Comparison of ENCODE assay signal across 9 mouse cellular contexts in genomic region chr13:68572966-68573913, GRCm38 (mm10). TPM values are rescaled to one million over a fixed set of nuclear protein-coding genes. Genes with fewer than 3 reads are reported as not detected.
A peak's percentile ranks its signal among the peaks of the same experiment; 100 is the strongest.
DNase-seq lines count a peak whose midpoint lies in the region; ATAC-seq lines count a peak whose summit lies in the region.
"Had no signal": no experiment of that assay in that cellular context is flagged by ENCODE, and none has a peak within 500 bp of the region (broad histone marks: within the 10 kb centered on the region; RNA-seq: fewer than 3 reads in every experiment).

No protein-coding gene starts in this region.

- ATAC-seq in heart, embryonic 11.5 days (replicated peaks; ENCODE audit: insufficient number of reproducible peaks, low FRiP score, low TSS enrichment), result peak; percentile 55; the same call in 1 of the 2 replicates
- ATAC-seq in hindbrain, embryonic 15.5 days (ENCODE audit: low FRiP score, low read depth), result no peak
- ATAC-seq in limb, embryonic 15.5 days (ENCODE audit: insufficient number of reproducible peaks, low FRiP score, low TSS enrichment, low read depth), result peak; percentile 72

- no peaks in the 10 kb centered on the region for H3K9me3 ChIP-seq in heart, embryonic 11.5 days (replicated peaks; ENCODE audit: control insufficient read depth, low read length)
- H3K9me3 ChIP-seq in hindbrain, embryonic 15.5 days, result no peaks in the 10 kb centered on the region
- no peaks in the 10 kb centered on the region for H3K9me3 ChIP-seq in limb, embryonic 15.5 days

- H3K27me3 ChIP-seq in heart, embryonic 11.5 days (ENCODE audit: control insufficient read depth, insufficient read depth, low read length), result no peaks in the 10 kb centered on the region
- H3K27me3 ChIP-seq in hindbrain, embryonic 15.5 days, result no peaks in the 10 kb centered on the region
- no peaks in the 10 kb centered on the region for H3K27me3 ChIP-seq in limb, embryonic 15.5 days

- H3K9ac ChIP-seq in heart, embryonic 11.5 days (ENCODE audit: low read depth, low read length), result peak overlapping the region; percentile 54; the same call in 1 of the 2 replicates
- H3K9ac ChIP-seq in hindbrain, embryonic 15.5 days, result no peak overlapping the region
- no peak overlapping the region for H3K9ac ChIP-seq in limb, embryonic 15.5 days

- H3K4me2 ChIP-seq in heart, embryonic 11.5 days, result peak overlapping the region; percentile 27
- H3K4me2 ChIP-seq in hindbrain, embryonic 15.5 days, result no peak overlapping the region
- H3K4me2 ChIP-seq in limb, embryonic 15.5 days, result no peak overlapping the region

- peaks cover 23% of the 10 kb centered on the region; the same call in 1 of the 2 replicates for H3K36me3 ChIP-seq in heart, embryonic 11.5 days (ENCODE audit: control insufficient read depth, insufficient read depth, low read length)
- H3K36me3 ChIP-seq in hindbrain, embryonic 15.5 days, result peaks cover 35% of the 10 kb centered on the region
- H3K36me3 ChIP-seq in limb, embryonic 15.5 days, result peaks cover 57% of the 10 kb centered on the region

- H3K27ac ChIP-seq in heart, embryonic 11.5 days (ENCODE audit: low read depth, low read length), result peak overlapping the region; percentile 93
- 0 out of 2 replicates have a peak overlapping the region, but pooled peaks have one; percentile 20 for H3K27ac ChIP-seq in hindbrain, embryonic 15.5 days (replicated peaks)
- peak overlapping the region; percentile 76 for H3K27ac ChIP-seq in limb, embryonic 15.5 days

- H3K4me3 ChIP-seq in heart, embryonic 11.5 days (ENCODE audit: low read depth, low read length), result no peak overlapping the region
- no peak overlapping the region for H3K4me3 ChIP-seq in hindbrain, embryonic 15.5 days
- H3K4me3 ChIP-seq in limb, embryonic 15.5 days, result no peak overlapping the region
- H3K4me3 ChIP-seq: myocyte had no signal

- WGBS in heart, embryonic 11.5 days (ENCODE audit: insufficient replicate concordance), result 62% methylated on average over 10 of the region's 10 CpGs
- WGBS in hindbrain, embryonic 15.5 days, result 75% methylated on average over 10 of the region's 10 CpGs
- WGBS in limb, embryonic 15.5 days, result 36% methylated on average over 10 of the region's 10 CpGs

- DNase-seq in heart, adult 18-20 months, result no peak
- peak; percentile 52 for DNase-seq in NIH3T3 (ENCODE audit: low read depth)
- DNase-seq in left cerebral cortex, adult 8-10 months (ENCODE audit: low spot score in 2 of 2), result no peak
- DNase-seq in gastrocnemius, postnatal 36 days, result no peak
- no peak for DNase-seq in T-cell, adult 2 months (ENCODE audit: low spot score)

- H3K4me1 ChIP-seq in heart, embryonic 11.5 days (ENCODE audit: control insufficient read depth, insufficient read depth, low read length), result peaks cover 9% of the 10 kb centered on the region; the same call in 1 of the 2 replicates
- no peaks in the 10 kb centered on the region for H3K4me1 ChIP-seq in hindbrain, embryonic 15.5 days (replicated peaks)
- H3K4me1 ChIP-seq in limb, embryonic 15.5 days, result peaks cover 15% of the 10 kb centered on the region; the same call in 1 of the 2 replicates

- intact Hi-C loops in gastrocnemius, postnatal 36 days (cut with DNase I), result no loop called here

RNA-seq across cellular contexts. Expression of gene Mtrr, which starts 8.7 kb away (rescaled TPM):
- polyA plus RNA-seq in heart, embryonic 11.5 days (2014; fragmentation: Nextera tagmentation; extraction: Ambion mirVana), result 20.9 and 31.4 TPM in 2 replicates
- 10 to 100 TPM; 16.3 to 19.7 TPM for total RNA-seq in heart, adult 18-20 months (2021)
- 13.2 and 13.8 TPM in 2 replicates for polyA plus RNA-seq in hindbrain, embryonic 15.5 days (2015; fragmentation: Nextera tagmentation; extraction: Ambion mirVana)
- polyA plus RNA-seq in limb, embryonic 15.5 days (2015; fragmentation: Nextera tagmentation; extraction: Ambion mirVana), result 19.0 and 20.3 TPM in 2 replicates
- 10 to 100 TPM; 13.2 to 19.0 (median 15.5) TPM for total RNA-seq in left cerebral cortex, adult 8-10 months (2022)
- total RNA-seq in gastrocnemius, postnatal 36 days (2021), result 10 to 100 TPM; 18.9 to 24.1 TPM

RNA-seq across cellular contexts. Expression of gene Fastkd3, which starts 8.8 kb away (rescaled TPM):
- polyA plus RNA-seq in heart, embryonic 11.5 days (2014; fragmentation: Nextera tagmentation; extraction: Ambion mirVana), result 22.3 and 24.9 TPM in 2 replicates
- 10 to 100 TPM; 11.4 to 11.6 TPM for total RNA-seq in heart, adult 18-20 months (2021)
- polyA plus RNA-seq in hindbrain, embryonic 15.5 days (2015; fragmentation: Nextera tagmentation; extraction: Ambion mirVana), result 20.6 and 23.0 TPM in 2 replicates
- 30.1 and 32.2 TPM in 2 replicates for polyA plus RNA-seq in limb, embryonic 15.5 days (2015; fragmentation: Nextera tagmentation; extraction: Ambion mirVana)
- 10 to 100 TPM; 13.7 to 21.5 (median 16.1) TPM for total RNA-seq in left cerebral cortex, adult 8-10 months (2022)
- 1 to 10 TPM; 7.7 to 9.8 TPM for total RNA-seq in gastrocnemius, postnatal 36 days (2021)

RNA-seq across cellular contexts. Expression of gene 1700001L19Rik, which starts 24.0 kb away (rescaled TPM):
- polyA plus RNA-seq in heart, embryonic 11.5 days (2014; fragmentation: Nextera tagmentation; extraction: Ambion mirVana), result 0.39 and 0.58 TPM in 2 replicates
- not detected for total RNA-seq in heart, adult 18-20 months (2021)
- polyA plus RNA-seq in hindbrain, embryonic 15.5 days (2015; fragmentation: Nextera tagmentation; extraction: Ambion mirVana), result 8.1 and 8.7 TPM in 2 replicates
- polyA plus RNA-seq in limb, embryonic 15.5 days (2015; fragmentation: Nextera tagmentation; extraction: Ambion mirVana), result 0.31 and 0.45 TPM in 2 replicates
- total RNA-seq in left cerebral cortex, adult 8-10 months (2022), result 10 to 100 TPM; 17.2 to 22.3 (median 20.5) TPM
- total RNA-seq in gastrocnemius, postnatal 36 days (2021), result not detected

Comparison
In these comparisons a context has a peak if more than half of its experiments do, and no peak if none do; other contexts are left out.
1. H3K27ac ChIP-seq: peak in every context shown above with its lines; median percentile 93 in heart, embryonic 11.5 days; 76 in limb, embryonic 15.5 days; 20 in hindbrain, embryonic 15.5 days.
2. RNA of gene 1700001L19Rik, which starts 24.0 kb away (total RNA-seq): 17.2 to 22.3 TPM in left cerebral cortex, adult 8-10 months; not detected in heart, adult 18-20 months and not detected in gastrocnemius, postnatal 36 days; every median in the first group is over 10 times any median in the second.